Mouse (Mus musculus) kidney, adult 2 months (tissue): Measurements from ENCODE around the gene BC030499.

Source experiments
- CTCF ChIP-seq: fragments of 200-500 bp; conservative IDR thresholded peaks from 2 replicates; pipeline ENCODE4 v1.5.1; 2011; ENCODE audit warnings: low read depth, mild to moderate bottlenecking, control low read depth, low read length, moderate library complexity, mixed read lengths; ENCODE audit not compliant: insufficient read depth, insufficient read length
- POLR2A ChIP-seq: fragments of 200-500 bp; IDR thresholded peaks from one replicate; pipeline ENCODE4 v1.6.1; 2011; ENCODE audit warnings: low read depth, low read length, control low read depth

GRCm38 (mm10) chr11:78275596-78275995 is 15.0 kb upstream of the BC030499 start:
- TF ChIP-seq POLR2A = no peak
- no peak for TF ChIP-seq CTCF
